Mouse (Mus musculus): ENCODE results near the gene Flt3. TPM values are rescaled to one million over a fixed set of nuclear protein-coding genes. Genes with fewer than 3 reads are reported as not detected.
A peak's percentile ranks its signal among the peaks of the same experiment; 100 is the strongest.

Flt3 gene
- total and polyA plus RNA-seq, 3 experiments: 0.76 to 3.3 (median 2.3) TPM

- peak; percentile 69 for TF ChIP-seq HCFC1 (IDR thresholded peaks at IDR 0.05; ENCODE audit: low read depth, low read length)
- TF ChIP-seq IRF4 (IDR thresholded peaks at IDR 0.05; ENCODE audit: low read depth, low read length): no peak
- TF ChIP-seq JUND (conservative IDR thresholded peaks at IDR 0.05; ENCODE audit: low read depth, low read length): no peak
- no peak for TF ChIP-seq GABPA (IDR thresholded peaks at IDR 0.05; ENCODE audit: insufficient replicate concordance, low read depth, low read length)
Measured at GRCm38 (mm10) chr5:147430936-147431839, 30.9 kb upstream of the Flt3 start (continued).

DNA sequence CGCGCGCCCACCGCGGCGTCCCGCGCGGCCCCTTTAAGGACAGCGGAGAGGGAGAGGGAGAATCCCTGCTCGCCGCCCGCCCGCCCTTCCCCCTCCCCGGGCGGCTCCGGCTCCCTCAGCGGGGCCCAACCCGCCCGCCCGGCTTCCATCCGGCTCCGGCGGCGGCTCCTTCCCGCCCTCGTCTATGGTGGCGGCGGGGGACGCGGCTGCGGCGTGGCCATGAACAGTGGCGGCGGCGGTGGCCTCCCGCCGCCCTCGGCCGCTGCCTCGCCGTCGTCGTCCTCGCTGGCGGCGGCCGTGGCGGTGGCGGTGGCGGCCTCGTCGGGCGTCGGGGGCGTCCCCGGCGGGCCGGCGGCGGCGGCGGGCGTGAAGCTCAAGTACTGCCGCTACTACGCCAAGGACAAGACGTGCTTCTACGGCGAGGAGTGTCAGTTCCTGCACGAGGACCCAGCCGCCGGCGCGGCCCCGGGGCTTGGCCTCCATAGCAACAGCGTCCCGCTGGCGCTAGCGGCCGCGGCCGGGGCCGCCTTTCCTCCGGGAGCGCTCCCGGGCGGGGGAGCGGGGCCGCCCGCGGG is 30.2 kb upstream of the Flt3 start:
- peaks cover 7 to 29% of the 10 kb centered on the region in 2 experiments for H3K36me3 ChIP-seq (replicated peaks in 1 of 2; ENCODE audit: control insufficient read depth in 1 of 2, insufficient read depth in 1 of 2, low read length in 1 of 2)
- H3K9ac ChIP-seq (ENCODE audit: insufficient read depth, low read depth): peak overlapping the region; percentile 95
- no peak for DNase-seq (ENCODE audit: extremely low read depth)
- H3K4me1 ChIP-seq (ENCODE audit: control insufficient read depth in 1 of 2, insufficient read depth in 2 of 2): peaks cover 9 to 40% of the 10 kb centered on the region in 2 experiments
- no peak for TF ChIP-seq ZMIZ1 (IDR thresholded peaks at IDR 0.05; ENCODE audit: low read depth, low read length)
- no peak for TF ChIP-seq USF1 (IDR thresholded peaks at IDR 0.05; ENCODE audit: low read depth, low read length)
- peak; percentile 6; the same call in 1 of the 2 replicates for TF ChIP-seq TCF12 (IDR thresholded peaks at IDR 0.05; ENCODE audit: low read depth, low read length)
- TF ChIP-seq EP300 (IDR thresholded peaks at IDR 0.05; ENCODE audit: low read length): no peak
- TF ChIP-seq UBTF (IDR thresholded peaks at IDR 0.05; ENCODE audit: low read depth, low read length): 0 out of 2 replicates have a peak, but pooled peaks have one; percentile 42
- TF ChIP-seq IRF4 (IDR thresholded peaks at IDR 0.05; ENCODE audit: low read depth, low read length): no peak
- in situ Hi-C loops (cut with MboI; ENCODE audit: low pct_ligation_motif_present, low pct_unique_long_range_greater_than_20kb, low sequenced_read_pairs): no loop called here
- H3K27me3 ChIP-seq (replicated peaks): no peaks in the 10 kb centered on the region
- dilution Hi-C loops (cut with MboI; ENCODE audit: extremely low pct_ligation_motif_present, extremely low pct_unique_long_range_greater_than_20kb, low sequenced_read_pairs): no loop called here
- H3K27ac ChIP-seq (ENCODE audit: insufficient read depth, low read depth): peak overlapping the region; percentile 74
- no peaks in the 10 kb centered on the region for H3K9me3 ChIP-seq (replicated peaks; ENCODE audit: low read length)
- H3K79me2 ChIP-seq (replicated peaks; ENCODE audit: control insufficient read depth, extremely low read depth, insufficient read depth, poor library complexity, severe bottlenecking): peaks cover 48% of the 10 kb centered on the region
- peak overlapping the region; percentile 90 to 96 (median 92) for H3K4me3 ChIP-seq (replicated peaks in 1 of 3; ENCODE audit: low read depth in 2 of 3, low read length in 2 of 3, poor library complexity in 1 of 3)
- H3K4me2 ChIP-seq (ENCODE audit: insufficient read depth, low read depth, poor library complexity, severe bottlenecking): no peak overlapping the region

- DNase-seq (ENCODE audit: extremely low read depth): peak; percentile 88
- Histone ChIP-seq H3K9ac (ENCODE audit: insufficient read depth, low read depth) (peak within 1 kb of the TSS; percentile 95), H3K9me3 (replicated peaks; ENCODE audit: low read length) (no peaks in the 10 kb centered on the region), H3K36me3 (replicated peaks in 1 of 2; ENCODE audit: control insufficient read depth in 1 of 2, insufficient read depth in 1 of 2, low read length in 1 of 2) (peaks cover 7 to 22% of the 10 kb centered on the region in 2 experiments), H3K27me3 (replicated peaks) (no peaks in the 10 kb centered on the region), H3K79me2 (replicated peaks; ENCODE audit: control insufficient read depth, extremely low read depth, insufficient read depth, poor library complexity, severe bottlenecking) (peaks cover 41% of the 10 kb centered on the region), H3K4me3 (replicated peaks in 1 of 3; ENCODE audit: low read depth in 2 of 3, low read length in 2 of 3, poor library complexity in 1 of 3) (peak within 1 kb of the TSS; percentile 90 to 96 (median 92)), H3K27ac (ENCODE audit: insufficient read depth, low read depth) (peak within 1 kb of the TSS; percentile 74), H3K4me1 (ENCODE audit: control insufficient read depth in 1 of 2, insufficient read depth in 2 of 2) (peaks cover 8 to 36% of the 10 kb centered on the region in 2 experiments), H3K4me2 (ENCODE audit: insufficient read depth, low read depth, poor library complexity, severe bottlenecking) (peak within 1 kb of the TSS; percentile 86)
- in situ Hi-C loops (cut with MboI; ENCODE audit: low pct_ligation_motif_present, low pct_unique_long_range_greater_than_20kb, low sequenced_read_pairs) (no loop called here), dilution Hi-C loops (cut with MboI; ENCODE audit: extremely low pct_ligation_motif_present, extremely low pct_unique_long_range_greater_than_20kb, low sequenced_read_pairs) (no loop called here)
- TF ChIP-seq TCF12 (IDR thresholded peaks at IDR 0.05; ENCODE audit: low read depth, low read length): peak; percentile 94
- TF ChIP-seq ZNF384 (IDR thresholded peaks at IDR 0.05; ENCODE audit: low read depth, low read length): peak; percentile 56
- no peak for TF ChIP-seq RCOR1 (conservative IDR thresholded peaks at IDR 0.05; ENCODE audit: low read depth, low read length)
- TF ChIP-seq ZMIZ1 (IDR thresholded peaks at IDR 0.05; ENCODE audit: low read depth, low read length): peak; percentile 84; the same call in 1 of the 2 replicates
- peak; percentile 39; the same call in 1 of the 2 replicates for TF ChIP-seq MEF2A (IDR thresholded peaks at IDR 0.05; ENCODE audit: borderline replicate concordance, low read depth, low read length)
- 0 out of 2 replicates have a peak, but pooled peaks have one; percentile 47 for TF ChIP-seq POLR2AphosphoS2 (IDR thresholded peaks at IDR 0.05; ENCODE audit: low read depth, low read length)
- TF ChIP-seq USF2 (conservative IDR thresholded peaks at IDR 0.05; ENCODE audit: low read depth, low read length): no peak
- peak; percentile 94 for TF ChIP-seq MAZ (IDR thresholded peaks at IDR 0.05; ENCODE audit: low read depth, low read length)
- TF ChIP-seq KAT2A (IDR thresholded peaks at IDR 0.05; ENCODE audit: insufficient replicate concordance, low read length): peak; percentile 69; the same call in 1 of the 2 replicates
- TF ChIP-seq MAX (IDR thresholded peaks at IDR 0.05; ENCODE audit: low read length): peak; percentile 72; the same call in 1 of the 2 replicates
- peak; percentile 97 for TF ChIP-seq NRF1 (IDR thresholded peaks at IDR 0.05; ENCODE audit: low read depth, low read length)
- no peak for TF ChIP-seq ETS1 (conservative IDR thresholded peaks at IDR 0.05; ENCODE audit: low read depth, low read length)
- peak; percentile 34; the same call in 1 of the 2 replicates for TF ChIP-seq EP300 (IDR thresholded peaks at IDR 0.05; ENCODE audit: low read length)
- TF ChIP-seq SIN3A (IDR thresholded peaks at IDR 0.05; ENCODE audit: low read length): peak; percentile 90
- peak; percentile 88 for TF ChIP-seq ELF1 (IDR thresholded peaks at IDR 0.05; ENCODE audit: low read depth, low read length)
- TF ChIP-seq HCFC1 (IDR thresholded peaks at IDR 0.05; ENCODE audit: low read depth, low read length): peak; percentile 81
- TF ChIP-seq ZKSCAN1 (IDR thresholded peaks at IDR 0.05; ENCODE audit: borderline replicate concordance, low read depth, low read length): no peak
- no peak for TF ChIP-seq MAFK (IDR thresholded peaks at IDR 0.05; ENCODE audit: insufficient replicate concordance, low read length)
Measured at GRCm38 (mm10) chr5:147429535-147430305, 29.4 kb upstream of the Flt3 start, which contains the start of gene Pan3. Pan3 (plus strand) TSS chr5:147430161.
